Mouse (Mus musculus) megakaryocyte progenitor cell, adult 5-6 weeks (primary cell): Measurements from ENCODE around the gene Thrap3. TPM values are rescaled to one million over a fixed set of nuclear protein-coding genes. Genes with fewer than 3 reads are reported as not detected.
"Not testable (repeated sequence)": the region's sequence is repeated elsewhere in the genome, so short reads cannot be mapped to it uniquely, and the experiment has no call there.

ENCODE experiments used
- ATAC-seq: replicated peaks from 2 replicates; pipeline ENCODE4 v1.8.0; 2016; ENCODE audit warnings: mild to moderate bottlenecking, moderate TSS enrichment, inconsistent platforms; ENCODE audit not compliant: poor library complexity
- total RNA-seq, 2 experiments: library from RNA; stranded (forward) in 1 of 2; stranded (reverse) in 1 of 2; fragments of 157-497, 149-512 nt in 1 of 2; fragments of 200-1000 nt in 1 of 2; gene quantifications; 2 replicates each; pipeline versions ENCODE4 v1.2.3 to v1.2.4; 2015 to 2017

Thrap3 gene
- total RNA-seq, 2 experiments from 2014 or later: 184 to 286 TPM

- ATAC-seq: no peak
Measured at GRCm38 (mm10) chr4:126168851-126169250, 33.7 kb downstream of the Thrap3 start.

GRCm38 (mm10) chr4:126166084-126166483 lies 36.5 kb downstream of the Thrap3 start:
- no peak for ATAC-seq

GRCm38 (mm10) chr4:126165092-126165491 lies 37.5 kb downstream of the Thrap3 start:
- ATAC-seq: not testable (repeated sequence)

GRCm38 (mm10) chr4:126163685-126164084 lies 38.9 kb downstream of the Thrap3 start:
- no peak for ATAC-seq

- peak; percentile 11 for ATAC-seq
Measured at GRCm38 (mm10) chr4:126163067-126163659, 39.4 kb downstream of the Thrap3 start, which contains the start of gene Sh3d21. Gene Sh3d21, minus strand, starts transcription at chr4:126163491.

GRCm38 (mm10) chr4:126162544-126163066 lies 40.0 kb downstream of the Thrap3 start:
- peak; percentile 89 for ATAC-seq

GRCm38 (mm10) chr4:126161986-126162385 lies 40.6 kb downstream of the Thrap3 start:
- ATAC-seq: no peak

GRCm38 (mm10) chr4:126161456-126161855 lies 41.1 kb downstream of the Thrap3 start:
- no peak for ATAC-seq

GRCm38 (mm10) chr4:126160981-126161380 lies 41.6 kb downstream of the Thrap3 start:
- ATAC-seq: no peak

- no peak for ATAC-seq
Measured at GRCm38 (mm10) chr4:126159455-126159854, 43.1 kb downstream of the Thrap3 start.

- ATAC-seq: peak; percentile 69
Measured at GRCm38 (mm10) chr4:126157562-126157961, 45.0 kb downstream of the Thrap3 start.

- ATAC-seq: peak; percentile 55
Measured at GRCm38 (mm10) chr4:126156617-126157016, 45.9 kb downstream of the Thrap3 start.

- no peak for ATAC-seq
Measured at GRCm38 (mm10) chr4:126155869-126156268, 46.7 kb downstream of the Thrap3 start.

GRCm38 (mm10) chr4:126155183-126155582 lies 47.4 kb downstream of the Thrap3 start:
- no peak for ATAC-seq

GRCm38 (mm10) chr4:126152864-126153263 lies 49.7 kb downstream of the Thrap3 start:
- ATAC-seq: no peak

- ATAC-seq: no peak
Measured at GRCm38 (mm10) chr4:126151701-126152440, 50.7 kb downstream of the Thrap3 start.

- no peak for ATAC-seq
Measured at GRCm38 (mm10) chr4:126150949-126151320, 51.6 kb downstream of the Thrap3 start.

GRCm38 (mm10) chr4:126150297-126150948 lies 52.1 kb downstream of the Thrap3 start:
- ATAC-seq: no peak

GRCm38 (mm10) chr4:126149798-126150197 lies 52.8 kb downstream of the Thrap3 start:
- no peak for ATAC-seq

- ATAC-seq: no peak
Measured at GRCm38 (mm10) chr4:126149041-126149676, 53.4 kb downstream of the Thrap3 start.
